Comparison of ENCODE assay signal across 11 mouse cellular contexts in genomic region chr5:128524377-128525280, GRCm38 (mm10).
DNase-seq lines count a peak whose midpoint lies in the region; ATAC-seq and TF ChIP-seq lines count a peak whose summit lies in the region.
"Had no signal": no experiment of that assay in that cellular context is flagged by ENCODE, and none has a peak within 500 bp of the region (broad histone marks: within the 10 kb centered on the region; RNA-seq: fewer than 3 reads in every experiment).

No protein-coding gene starts in this region.

- no peak overlapping the region for H3K4me3 ChIP-seq in forebrain, embryonic 11.5 days (ENCODE audit: low read depth, low read length)
- no peak overlapping the region for H3K4me3 ChIP-seq in forebrain, embryonic 15.5 days
- H3K4me3 ChIP-seq in stomach, embryonic 14.5 days (ENCODE audit: low read depth, low read length), result no peak overlapping the region
- no peak overlapping the region for H3K4me3 ChIP-seq in stomach, postnatal 0 days (ENCODE audit: low read depth, low read length)
- H3K4me3 ChIP-seq in limb, embryonic 12.5 days (replicated peaks), result no peak overlapping the region
- no peak overlapping the region for H3K4me3 ChIP-seq in stomach, embryonic 15.5 days (replicated peaks)
- H3K4me3 ChIP-seq in liver, embryonic 11.5 days (ENCODE audit: low read depth, low read length), result no peak overlapping the region
- H3K4me3 ChIP-seq: embryonic facial prominence, embryonic 15.5 days had no signal

- H3K9me3 ChIP-seq in forebrain, embryonic 11.5 days (ENCODE audit: control insufficient read depth, low read length), result no peaks in the 10 kb centered on the region
- no peaks in the 10 kb centered on the region for H3K9me3 ChIP-seq in forebrain, embryonic 15.5 days
- H3K9me3 ChIP-seq in stomach, embryonic 14.5 days (ENCODE audit: control insufficient read depth, low read depth, low read length), result no peaks in the 10 kb centered on the region
- no peaks in the 10 kb centered on the region for H3K9me3 ChIP-seq in stomach, postnatal 0 days (ENCODE audit: control insufficient read depth, low read length)
- H3K9me3 ChIP-seq in limb, embryonic 12.5 days, result no peaks in the 10 kb centered on the region
- H3K9me3 ChIP-seq in stomach, embryonic 15.5 days, result no peaks in the 10 kb centered on the region
- no peaks in the 10 kb centered on the region for H3K9me3 ChIP-seq in liver, embryonic 11.5 days (ENCODE audit: control insufficient read depth, low read length)
- H3K9me3 ChIP-seq: embryonic facial prominence, embryonic 15.5 days had no signal

- no peak overlapping the region; the same call in 1 of the 2 replicates for H3K4me2 ChIP-seq in forebrain, embryonic 11.5 days (ENCODE audit: low read depth, low read length, severe bottlenecking)
- no peak overlapping the region for H3K4me2 ChIP-seq in forebrain, embryonic 15.5 days (replicated peaks)
- no peak overlapping the region for H3K4me2 ChIP-seq in stomach, embryonic 14.5 days (replicated peaks; ENCODE audit: low read depth, low read length)
- H3K4me2 ChIP-seq in stomach, postnatal 0 days (replicated peaks; ENCODE audit: low read depth), result no peak overlapping the region
- H3K4me2 ChIP-seq in limb, embryonic 12.5 days, result peak overlapping the region; percentile 27; the same call in 1 of the 2 replicates
- H3K4me2 ChIP-seq in stomach, embryonic 15.5 days, result no peak overlapping the region
- H3K4me2 ChIP-seq in liver, embryonic 11.5 days, result no peak overlapping the region
- H3K4me2 ChIP-seq: embryonic facial prominence, embryonic 15.5 days had no signal

- peaks cover 8% of the 10 kb centered on the region; the same call in 1 of the 2 replicates for H3K4me1 ChIP-seq in forebrain, embryonic 11.5 days (replicated peaks; ENCODE audit: control insufficient read depth, insufficient read depth, low read length)
- peaks cover 9% of the 10 kb centered on the region for H3K4me1 ChIP-seq in forebrain, embryonic 15.5 days
- no peaks in the 10 kb centered on the region; the same call in 1 of the 2 replicates for H3K4me1 ChIP-seq in stomach, embryonic 14.5 days (ENCODE audit: control insufficient read depth, insufficient read depth, low read length)
- H3K4me1 ChIP-seq in stomach, postnatal 0 days (replicated peaks; ENCODE audit: control insufficient read depth, insufficient read depth), result no peaks in the 10 kb centered on the region
- H3K4me1 ChIP-seq in limb, embryonic 12.5 days (replicated peaks), result peaks cover 14% of the 10 kb centered on the region
- peaks cover 6% of the 10 kb centered on the region; the same call in 1 of the 2 replicates for H3K4me1 ChIP-seq in stomach, embryonic 15.5 days
- no peaks in the 10 kb centered on the region for H3K4me1 ChIP-seq in liver, embryonic 11.5 days (replicated peaks; ENCODE audit: control insufficient read depth, insufficient read depth, low read length)

- 9% methylated on average over 26 of the region's 26 CpGs for WGBS in forebrain, embryonic 11.5 days
- 7% methylated on average over 26 of the region's 26 CpGs for WGBS in forebrain, embryonic 15.5 days
- WGBS in stomach, embryonic 14.5 days, result 13% methylated on average over 26 of the region's 26 CpGs
- 15% methylated on average over 26 of the region's 26 CpGs for WGBS in stomach, postnatal 0 days
- WGBS in limb, embryonic 12.5 days, result 14% methylated on average over 26 of the region's 26 CpGs
- WGBS in stomach, embryonic 15.5 days, result 12% methylated on average over 26 of the region's 26 CpGs
- WGBS in liver, embryonic 11.5 days, result 21% methylated on average over 26 of the region's 26 CpGs

- no peaks in the 10 kb centered on the region for H3K36me3 ChIP-seq in forebrain, embryonic 11.5 days (ENCODE audit: control insufficient read depth, insufficient read depth, low read length)
- H3K36me3 ChIP-seq in forebrain, embryonic 15.5 days, result no peaks in the 10 kb centered on the region
- H3K36me3 ChIP-seq in stomach, embryonic 14.5 days (ENCODE audit: control insufficient read depth, insufficient read depth, low read length), result no peaks in the 10 kb centered on the region
- H3K36me3 ChIP-seq in stomach, postnatal 0 days (ENCODE audit: control insufficient read depth, insufficient read depth, low read length), result no peaks in the 10 kb centered on the region
- no peaks in the 10 kb centered on the region for H3K36me3 ChIP-seq in limb, embryonic 12.5 days
- H3K36me3 ChIP-seq in stomach, embryonic 15.5 days, result no peaks in the 10 kb centered on the region
- no peaks in the 10 kb centered on the region for H3K36me3 ChIP-seq in liver, embryonic 11.5 days (ENCODE audit: control insufficient read depth, insufficient read depth, low read length)
- H3K36me3 ChIP-seq: embryonic facial prominence, embryonic 15.5 days had no signal

- no peak for TF ChIP-seq CTCF in stomach, postnatal 0 days (IDR thresholded peaks at IDR 0.05; ENCODE audit: low read depth)

- ATAC-seq in forebrain, embryonic 11.5 days (replicated peaks; ENCODE audit: low FRiP score), result peak; percentile 63; the same call in 1 of the 2 replicates
- no peak for ATAC-seq in forebrain, embryonic 15.5 days (replicated peaks)
- ATAC-seq in stomach, embryonic 14.5 days (ENCODE audit: insufficient number of reproducible peaks, insufficient read depth, low FRiP score, low read depth), result peak; percentile 67; the same call in 1 of the 2 replicates
- no peak for ATAC-seq in stomach, postnatal 0 days (ENCODE audit: low FRiP score, low TSS enrichment)
- 0 out of 2 replicates have a peak, but pooled peaks have one; percentile 23 for ATAC-seq in limb, embryonic 12.5 days (ENCODE audit: insufficient number of reproducible peaks, insufficient read depth, low FRiP score, low TSS enrichment, low read depth)
- 0 out of 2 replicates have a peak, but pooled peaks have one; percentile 51 for ATAC-seq in stomach, embryonic 15.5 days (ENCODE audit: insufficient read depth, low FRiP score, low read depth)
- ATAC-seq in liver, embryonic 11.5 days (replicated peaks; ENCODE audit: low FRiP score), result no peak
- ATAC-seq: liver, postnatal 0 days had no signal

- no peak overlapping the region for H3K9ac ChIP-seq in forebrain, embryonic 11.5 days (ENCODE audit: low read length)
- no peak overlapping the region for H3K9ac ChIP-seq in forebrain, embryonic 15.5 days (replicated peaks)
- no peak overlapping the region for H3K9ac ChIP-seq in stomach, embryonic 14.5 days (replicated peaks; ENCODE audit: low read depth, low read length)
- no peak overlapping the region for H3K9ac ChIP-seq in stomach, postnatal 0 days (ENCODE audit: low read length)
- H3K9ac ChIP-seq in limb, embryonic 12.5 days (replicated peaks), result peak overlapping the region; percentile 45; the same call in 1 of the 2 replicates
- H3K9ac ChIP-seq in stomach, embryonic 15.5 days, result no peak overlapping the region
- no peak overlapping the region for H3K9ac ChIP-seq in liver, embryonic 11.5 days (ENCODE audit: low read depth, low read length)
- H3K9ac ChIP-seq: embryonic facial prominence, embryonic 15.5 days; liver, postnatal 0 days had no signal

- peak overlapping the region; percentile 6; the same call in 1 of the 2 replicates for H3K27ac ChIP-seq in forebrain, embryonic 11.5 days (ENCODE audit: low read depth, low read length)
- H3K27ac ChIP-seq in forebrain, embryonic 15.5 days (replicated peaks), result no peak overlapping the region
- H3K27ac ChIP-seq in stomach, embryonic 14.5 days (ENCODE audit: low read length), result no peak overlapping the region
- H3K27ac ChIP-seq in stomach, postnatal 0 days (replicated peaks), result no peak overlapping the region
- no peak overlapping the region for H3K27ac ChIP-seq in limb, embryonic 12.5 days
- H3K27ac ChIP-seq in stomach, embryonic 15.5 days, result no peak overlapping the region
- H3K27ac ChIP-seq in liver, embryonic 11.5 days (ENCODE audit: low read depth, low read length), result no peak overlapping the region
- H3K27ac ChIP-seq: embryonic facial prominence, embryonic 15.5 days had no signal

- DNase-seq in forebrain, embryonic 11.5 days (ENCODE audit: low spot score), result peak; percentile 57
- no peak for DNase-seq in stomach, postnatal 0 days (ENCODE audit: low spot score)
- no peak for DNase-seq in layer of hippocampus, postnatal 14 days (ENCODE audit: low spot score in 2 of 2)
- no peak for DNase-seq in liver, embryonic 11.5 days (ENCODE audit: low spot score)
- DNase-seq: liver, postnatal 0 days; thymus, postnatal 25 days had no signal

- no peak for TF ChIP-seq EP300 in stomach, postnatal 0 days (optimal IDR thresholded peaks at IDR 0.05)

- H3K27me3 ChIP-seq in forebrain, embryonic 11.5 days (ENCODE audit: control insufficient read depth, insufficient read depth, low read length), result peaks cover 2% of the 10 kb centered on the region; the same call in 1 of the 2 replicates
- H3K27me3 ChIP-seq in forebrain, embryonic 15.5 days, result peaks cover 19% of the 10 kb centered on the region
- H3K27me3 ChIP-seq in stomach, embryonic 14.5 days (ENCODE audit: control insufficient read depth, insufficient read depth, low read length), result no peaks in the 10 kb centered on the region
- no peaks in the 10 kb centered on the region for H3K27me3 ChIP-seq in stomach, postnatal 0 days (ENCODE audit: control insufficient read depth, insufficient read depth, low read length)
- H3K27me3 ChIP-seq in limb, embryonic 12.5 days, result peaks cover 6% of the 10 kb centered on the region
- no peaks in the 10 kb centered on the region for H3K27me3 ChIP-seq in stomach, embryonic 15.5 days (replicated peaks)
- H3K27me3 ChIP-seq in liver, embryonic 11.5 days (replicated peaks; ENCODE audit: control insufficient read depth, insufficient read depth, low read length), result 0 out of 2 replicates have a peak, but pooled peaks cover 2% of the 10 kb centered on the region

Comparison
In these comparisons a context has a peak if more than half of its experiments do, and no peak if none do; other contexts are left out.
1. ATAC-seq: peak in forebrain, embryonic 11.5 days (single experiment), stomach, embryonic 14.5 days (single experiment), limb, embryonic 12.5 days (single experiment) and stomach, embryonic 15.5 days (single experiment); none in forebrain, embryonic 15.5 days (single experiment), stomach, postnatal 0 days (single experiment) and liver, embryonic 11.5 days (single experiment).